Mouse (Mus musculus) left cerebral cortex, adult 9 months (tissue): ENCODE measurements around the gene Erp27.

Experiments used
- DNase-seq, 2 experiments: peaks; one replicate each; pipeline ENCODE4 v3.0.0; 2022; ENCODE audit warnings: low spot score in 2 of 2

Erp27 gene

GRCm38 (mm10) chr6:136939326-136940187 is 17.6 kb upstream of the Erp27 start:
- DNase-seq: no peak

- DNase-seq: no peak
These were observed 16.5 kb upstream of the Erp27 start for GRCm38 (mm10) chr6:136938331-136939126.

- DNase-seq: no peak
These were observed 15.1 kb upstream of the Erp27 start for GRCm38 (mm10) chr6:136937117-136937516.

- DNase-seq: no peak
These were observed 14.4 kb upstream of the Erp27 start for GRCm38 (mm10) chr6:136936361-136936760.

- DNase-seq: no peak
These were observed 13.3 kb upstream of the Erp27 start for GRCm38 (mm10) chr6:136935233-136935632.

GRCm38 (mm10) chr6:136934068-136934467 is 12.1 kb upstream of the Erp27 start:
- DNase-seq: no peak

GRCm38 (mm10) chr6:136931246-136931645 is 9.3 kb upstream of the Erp27 start:
- DNase-seq: no peak

- DNase-seq: no peak
These were observed 8.7 kb upstream of the Erp27 start for GRCm38 (mm10) chr6:136930677-136931076.

GRCm38 (mm10) chr6:136927626-136928025 is 5.6 kb upstream of the Erp27 start:
- DNase-seq: no peak

GRCm38 (mm10) chr6:136925049-136925448 is 3.1 kb upstream of the Erp27 start:
- no peak for DNase-seq

- DNase-seq: no peak
These were observed 1.6 kb upstream of the Erp27 start, which contains the start of gene Pde6h for GRCm38 (mm10) chr6:136923532-136923931. Gene Pde6h, plus strand, starts transcription at chr6:136923832.

- DNase-seq: no peak
These were observed 891 bp upstream of the Erp27 start for GRCm38 (mm10) chr6:136922871-136923270.

GRCm38 (mm10) chr6:136921601-136922000 is 379 bp downstream of the Erp27 start:
- no peak for DNase-seq

- peak in 1 of 2 experiments; percentile 87 for DNase-seq
These were observed 1.4 kb downstream of the Erp27 start for GRCm38 (mm10) chr6:136920320-136921257.

- DNase-seq: no peak
These were observed 4.1 kb downstream of the Erp27 start for GRCm38 (mm10) chr6:136917885-136918284.

- DNase-seq: no peak
These were observed 6.1 kb downstream of the Erp27 start for GRCm38 (mm10) chr6:136915721-136916395.

GRCm38 (mm10) chr6:136914234-136914633 is 7.7 kb downstream of the Erp27 start:
- no peak for DNase-seq

- no peak for DNase-seq
These were observed 8.4 kb downstream of the Erp27 start for GRCm38 (mm10) chr6:136913384-136914126.

GRCm38 (mm10) chr6:136912751-136913265 is 9.2 kb downstream of the Erp27 start:
- no peak for DNase-seq
